Mouse (Mus musculus): ENCODE results near the gene Aspdh.

DNA sequence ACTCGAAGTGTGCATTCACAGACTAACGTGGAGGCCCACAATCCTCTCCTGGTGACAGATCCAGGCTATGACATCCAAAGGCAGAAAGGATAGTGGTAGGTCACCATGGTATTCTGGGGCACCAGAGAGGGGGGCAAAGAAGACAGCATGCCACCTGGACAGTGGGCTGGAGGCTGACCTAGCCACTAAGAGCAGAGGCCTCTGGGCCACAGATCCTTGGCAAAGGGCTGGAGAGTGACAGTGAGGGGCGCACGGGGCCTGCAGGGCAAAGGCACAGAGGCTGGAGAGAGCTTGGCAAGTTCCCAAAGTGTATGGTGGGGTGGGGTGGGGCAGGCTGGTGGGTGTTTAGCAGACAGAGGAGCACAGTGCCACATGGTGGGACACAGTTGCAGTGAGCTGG, 25.1 kb downstream of the Aspdh start:
- TF ChIP-seq POLR2A (IDR thresholded peaks at IDR 0.05; ENCODE audit: borderline replicate concordance, extremely low read depth, low read depth, low read length), result no peak
- no peak for TF ChIP-seq CTCF (IDR thresholded peaks at IDR 0.05; ENCODE audit: insufficient read depth, low read length)
